10 mouse cellular contexts compared by ENCODE assay signal in the genomic region with DNA sequence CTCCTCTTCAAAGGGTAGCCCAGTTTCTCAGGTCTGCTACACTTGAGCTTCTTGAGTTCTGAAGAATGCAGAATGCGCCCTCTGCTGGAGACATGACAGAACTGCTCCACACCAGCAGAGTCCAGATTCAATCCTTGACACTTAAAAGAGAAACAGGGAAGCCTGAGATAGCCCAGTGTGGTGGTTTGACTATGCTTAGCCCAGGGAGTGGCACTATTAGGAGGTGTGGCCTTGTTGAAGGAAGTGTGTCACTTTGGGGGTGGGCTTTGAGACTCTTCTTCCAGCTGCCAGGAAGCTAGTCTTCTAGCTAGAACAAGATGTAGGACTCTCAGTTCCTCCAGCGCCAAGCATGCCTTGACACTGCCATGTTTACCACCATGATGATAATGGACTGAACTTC. TPM values are rescaled to one million over a fixed set of nuclear protein-coding genes. Genes with fewer than 3 reads are reported as not detected.
A peak's percentile ranks its signal among the peaks of the same experiment; 100 is the strongest.
DNase-seq lines count a peak whose midpoint lies in the region; ATAC-seq and TF ChIP-seq lines count a peak whose summit lies in the region.
"Had no signal": no experiment of that assay in that cellular context is flagged by ENCODE, and none has a peak within 500 bp of the region (broad histone marks: within the 10 kb centered on the region; RNA-seq: fewer than 3 reads in every experiment).

No protein-coding gene starts in this region.

- no peak overlapping the region for H3K9ac ChIP-seq in kidney, embryonic 16.5 days (replicated peaks; ENCODE audit: low read length)
- no peak overlapping the region for H3K9ac ChIP-seq in heart, postnatal 0 days (replicated peaks; ENCODE audit: low read depth, low read length)
- H3K9ac ChIP-seq: neural tube, embryonic 13.5 days had no signal

- 51% methylated on average over 2 of the region's 2 CpGs for WGBS in kidney, adult 2 months
- WGBS in kidney, embryonic 16.5 days = 44% methylated on average over 2 of the region's 2 CpGs
- 42% methylated on average over 2 of the region's 2 CpGs for WGBS in heart, postnatal 0 days

- no peak for ATAC-seq in kidney, embryonic 16.5 days (ENCODE audit: low FRiP score, low TSS enrichment)
- peak; percentile 57 for ATAC-seq in common myeloid progenitor, adult 5-6 weeks (replicated peaks; ENCODE audit: low read depth, poor library complexity, severe bottlenecking)
- no peak for ATAC-seq in heart, postnatal 0 days (ENCODE audit: insufficient read depth, low read depth)

- no peak for TF ChIP-seq POLR2A in kidney, adult 2 months (IDR thresholded peaks at IDR 0.05; ENCODE audit: low read depth, low read length)

- peak; percentile 82 for DNase-seq in kidney, adult 2 months
- DNase-seq in ZHBTc4 (ENCODE audit: low read depth, low spot score) = peak; percentile 96
- peak; percentile 61 for DNase-seq in heart, postnatal 0 days (ENCODE audit: low spot score)
- DNase-seq in left cerebral cortex, postnatal 14 days (ENCODE audit: low spot score in 2 of 2) = peak; percentile 88 to 89
- peak; percentile 70 to 85 for DNase-seq in natural killer cell, adult 2 months (ENCODE audit: low spot score in 2 of 2)
- peak; percentile 64 for DNase-seq in testis, postnatal 14 days (ENCODE audit: low spot score)

- no peaks in the 10 kb centered on the region for H3K36me3 ChIP-seq in kidney, adult 2 months (ENCODE audit: control insufficient read depth, insufficient read depth, low read length)
- H3K36me3 ChIP-seq in kidney, embryonic 16.5 days (ENCODE audit: insufficient read depth, low read length) = no peaks in the 10 kb centered on the region
- H3K36me3 ChIP-seq in heart, postnatal 0 days (replicated peaks; ENCODE audit: control insufficient read depth, insufficient read depth, low read length) = no peaks in the 10 kb centered on the region
- H3K36me3 ChIP-seq: neural tube, embryonic 13.5 days had no signal

- peaks cover 7% of the 10 kb centered on the region for H3K4me1 ChIP-seq in kidney, adult 2 months (ENCODE audit: control insufficient read depth, insufficient read depth, low read length)
- peaks cover 15% of the 10 kb centered on the region for H3K4me1 ChIP-seq in kidney, embryonic 16.5 days (ENCODE audit: insufficient read depth, low read length)
- peaks cover 15% of the 10 kb centered on the region for H3K4me1 ChIP-seq in heart, postnatal 0 days (ENCODE audit: control insufficient read depth, insufficient read depth)

- H3K27ac ChIP-seq in kidney, adult 2 months (ENCODE audit: insufficient read depth, low read depth, low read length) = no peak overlapping the region
- no peak overlapping the region for H3K27ac ChIP-seq in kidney, embryonic 16.5 days (ENCODE audit: low read length)
- H3K27ac ChIP-seq in heart, postnatal 0 days (ENCODE audit: low read depth) = no peak overlapping the region
- H3K27ac ChIP-seq: neural tube, embryonic 13.5 days had no signal

- no peaks in the 10 kb centered on the region for H3K27me3 ChIP-seq in kidney, adult 2 months (replicated peaks; ENCODE audit: control insufficient read depth, insufficient read depth, low read length)
- no peaks in the 10 kb centered on the region for H3K27me3 ChIP-seq in kidney, embryonic 16.5 days (ENCODE audit: insufficient read depth, low read length)
- H3K27me3 ChIP-seq in heart, postnatal 0 days (ENCODE audit: control insufficient read depth, insufficient read depth, low read length) = no peaks in the 10 kb centered on the region
- H3K27me3 ChIP-seq: neural tube, embryonic 13.5 days had no signal

- peak; percentile 89 for TF ChIP-seq CTCF in kidney, adult 2 months (conservative IDR thresholded peaks at IDR 0.05; ENCODE audit: insufficient read depth, insufficient read length, low read depth, low read length)
- peak; percentile 89 for TF ChIP-seq CTCF in heart, postnatal 0 days (IDR thresholded peaks at IDR 0.05; ENCODE audit: low read depth)

- H3K4me3 ChIP-seq in kidney, adult 2 months (ENCODE audit: insufficient read depth, low read depth, low read length) = no peak overlapping the region
- no peak overlapping the region for H3K4me3 ChIP-seq in kidney, embryonic 16.5 days (ENCODE audit: low read length)
- no peak overlapping the region for H3K4me3 ChIP-seq in heart, postnatal 0 days (ENCODE audit: low read depth, low read length)
- H3K4me3 ChIP-seq: neural tube, embryonic 13.5 days had no signal

- no peak for TF ChIP-seq EP300 in heart, postnatal 0 days (IDR thresholded peaks at IDR 0.05; ENCODE audit: low read depth)

- H3K9me3 ChIP-seq in kidney, embryonic 16.5 days (ENCODE audit: low read length) = no peaks in the 10 kb centered on the region
- no peaks in the 10 kb centered on the region for H3K9me3 ChIP-seq in heart, postnatal 0 days (replicated peaks; ENCODE audit: control insufficient read depth, low read length)
- H3K9me3 ChIP-seq: neural tube, embryonic 13.5 days had no signal

- H3K4me2 ChIP-seq in kidney, embryonic 16.5 days (replicated peaks; ENCODE audit: low read depth, low read length) = no peak overlapping the region
- H3K4me2 ChIP-seq in heart, postnatal 0 days (ENCODE audit: low read depth, low read length) = no peak overlapping the region
- H3K4me2 ChIP-seq: neural tube, embryonic 13.5 days had no signal

- intact Hi-C loops in left cerebral cortex, postnatal 14 days (cut with DNase I) = loop anchor here (5.0 kb wide), 1 partner anchor 43 kb away; no protein-coding TSS in a partner anchor

RNA-seq across cellular contexts. Expression of a gene that starts 3.9 kb away (rescaled TPM):
- polyA plus RNA-seq in kidney, adult 2 months (2012; rRNA removed) = not detected in 2 replicates
- not detected in 2 replicates for polyA plus RNA-seq in kidney, embryonic 16.5 days (2015; fragmentation: Nextera tagmentation; extraction: Ambion mirVana)
- total RNA-seq in common myeloid progenitor, adult 5-6 weeks (2017) = not detected in 2 replicates
- total RNA-seq in heart, postnatal 0 days (2014; rRNA removed; ENCODE audit: low replicate concordance) = not detected in 2 replicates
- polyA plus RNA-seq in heart, postnatal 0 days (2015; fragmentation: Nextera tagmentation; extraction: Ambion mirVana) = not detected in 2 replicates
- total RNA-seq in left cerebral cortex, postnatal 14 days (2021) = not detected
- total RNA-seq: gastrocnemius, postnatal 4 days had no signal
- polyA plus RNA-seq: neural tube, embryonic 13.5 days had no signal

RNA-seq across cellular contexts. Expression of a gene that starts 4.0 kb away (rescaled TPM):
- polyA plus RNA-seq in kidney, adult 2 months (2012; rRNA removed) = 0.19 and 0.23 TPM in 2 replicates
- polyA plus RNA-seq in kidney, embryonic 16.5 days (2015; fragmentation: Nextera tagmentation; extraction: Ambion mirVana) = 0.12 TPM in 1 of 2 replicates, not detected in the other
- not detected in 2 replicates for total RNA-seq in common myeloid progenitor, adult 5-6 weeks (2017)
- total RNA-seq in heart, postnatal 0 days (2014; rRNA removed; ENCODE audit: low replicate concordance) = 0.31 TPM in 1 of 2 replicates, not detected in the other
- not detected in 2 replicates for polyA plus RNA-seq in heart, postnatal 0 days (2015; fragmentation: Nextera tagmentation; extraction: Ambion mirVana)
- under 1 TPM; 0.25 to 0.53 TPM for total RNA-seq in left cerebral cortex, postnatal 14 days (2021)
- total RNA-seq: gastrocnemius, postnatal 4 days had no signal
